Mouse (Mus musculus): ENCODE measurements at regions not wholly inside any gene's neighbourhood (a gene's known extent, or its start where the extent isn't known, plus 50 kb on each side); places are given as distances from the start of the nearest gene placed in this dataset.
"Not testable (repeated sequence)": the region's sequence is repeated elsewhere in the genome, so short reads cannot be mapped to it uniquely, and the experiment has no call there.

DNA sequence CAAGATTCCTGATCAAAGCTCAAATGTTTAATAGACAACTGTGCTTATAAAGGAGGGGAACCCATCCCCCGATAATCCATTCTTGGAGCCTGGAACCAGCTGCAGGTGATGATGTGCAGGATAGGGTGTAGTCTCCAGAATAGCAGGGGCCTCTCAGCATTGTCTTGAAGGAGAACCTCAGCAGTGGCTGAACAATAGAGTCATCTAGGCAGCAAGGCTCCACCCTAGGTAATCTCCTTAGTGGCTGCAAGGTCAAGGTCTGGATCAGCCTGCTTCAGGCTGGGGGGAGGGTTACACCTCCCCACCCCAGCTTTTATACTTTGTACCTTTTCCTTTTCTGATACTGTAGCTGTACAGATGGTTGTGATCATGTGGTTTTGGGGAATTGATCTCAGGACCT lies 116.8 kb upstream of the Mettl4 start:
- Histone ChIP-seq H3K4me3 (no peak overlapping the region), H3K27me3 (ENCODE audit: low read depth, poor library complexity, severe bottlenecking) (no peaks in the 10 kb centered on the region), H3K36me3 (no peaks in the 10 kb centered on the region), H3K4me1 (peaks cover 5% of the 10 kb centered on the region; the same call in 1 of the 2 replicates), H3K27ac (replicated peaks) (no peak overlapping the region), H3K9me3 (replicated peaks) (no peaks in the 10 kb centered on the region)
- WGBS, result 96% methylated on average over 1 of the region's 1 CpGs
- no peak for DNase-seq (ENCODE audit: low spot score)

DNA sequence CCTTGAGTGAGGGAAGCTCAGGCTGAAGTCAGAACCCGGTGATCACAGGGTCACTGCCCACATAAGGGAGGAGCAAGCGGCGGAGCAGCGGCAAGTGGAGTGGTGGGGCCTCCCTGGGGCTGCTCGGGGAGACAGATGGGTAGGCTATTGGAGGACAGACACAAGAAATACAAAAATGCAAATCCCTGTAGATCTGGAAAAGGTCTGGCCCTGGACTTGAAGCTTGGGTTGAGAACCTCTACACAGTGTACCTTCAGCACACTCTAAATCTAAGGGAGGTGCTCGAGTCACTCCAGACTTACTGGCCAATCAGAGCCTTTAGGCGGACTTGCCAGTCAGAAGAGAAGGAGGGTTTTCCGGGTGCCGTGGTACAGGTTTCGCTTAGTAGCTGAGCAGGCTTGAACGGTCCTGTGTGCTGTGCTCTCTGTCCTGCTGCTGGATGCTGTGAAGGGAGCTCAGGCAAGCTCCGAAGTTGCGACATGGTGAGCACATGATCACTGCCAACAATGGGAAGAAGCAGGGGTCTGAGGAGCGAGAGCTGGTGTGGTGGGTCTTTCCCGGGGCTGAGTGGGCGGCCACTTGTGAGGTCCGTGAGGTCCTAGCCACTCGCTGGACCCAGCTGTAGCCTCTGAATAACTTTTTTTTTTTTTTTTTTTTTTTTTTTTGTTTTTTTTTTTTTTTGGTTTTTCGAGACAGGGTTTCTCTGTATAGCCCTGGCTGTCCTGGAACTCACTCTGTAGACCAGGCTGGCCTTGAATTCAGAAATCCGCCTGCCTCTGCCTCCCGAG lies 114.9 kb upstream of the Mettl4 start:
- whole genome bisulfite sequencing, result 15% methylated on average over 20 of the region's 21 CpGs
- H3K4me1 ChIP-seq; H3K36me3 ChIP-seq; H3K27me3 ChIP-seq (ENCODE audit: low read depth, poor library complexity, severe bottlenecking); H3K9me3 ChIP-seq (replicated peaks): not testable (repeated sequence)
- peak overlapping the region; percentile 74 for H3K27ac ChIP-seq (replicated peaks)
- DNase-seq (ENCODE audit: low spot score), result peak; percentile 71
- peak overlapping the region; percentile 52 for H3K4me3 ChIP-seq

DNA sequence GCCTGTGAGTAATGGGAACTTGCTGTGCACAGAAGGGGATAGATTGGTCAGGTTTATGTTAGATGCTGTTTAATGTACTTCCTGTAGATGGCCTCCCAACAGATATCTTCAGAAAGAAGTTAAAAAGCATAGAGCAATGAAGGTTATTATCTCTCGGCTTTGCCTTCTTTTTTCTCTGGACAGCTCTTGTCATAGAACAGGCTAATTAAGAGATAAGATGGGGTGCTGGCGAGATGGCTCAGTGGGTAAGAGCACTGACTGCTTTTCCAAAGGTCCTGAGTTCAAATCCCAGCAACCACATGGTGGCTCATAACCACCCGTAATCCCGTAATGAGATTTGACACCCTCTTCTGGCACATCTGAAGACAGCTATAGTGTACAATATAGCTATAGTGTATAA lies 104.9 kb upstream of the Mettl4 start:
- H3K27me3 ChIP-seq (ENCODE audit: low read depth, poor library complexity, severe bottlenecking); H3K4me3 ChIP-seq; H3K36me3 ChIP-seq; H3K9me3 ChIP-seq (replicated peaks); H3K27ac ChIP-seq (replicated peaks); H3K4me1 ChIP-seq; DNase-seq (ENCODE audit: low spot score): not testable (repeated sequence)
- 89% methylated on average over 4 of the region's 4 CpGs for WGBS

DNA sequence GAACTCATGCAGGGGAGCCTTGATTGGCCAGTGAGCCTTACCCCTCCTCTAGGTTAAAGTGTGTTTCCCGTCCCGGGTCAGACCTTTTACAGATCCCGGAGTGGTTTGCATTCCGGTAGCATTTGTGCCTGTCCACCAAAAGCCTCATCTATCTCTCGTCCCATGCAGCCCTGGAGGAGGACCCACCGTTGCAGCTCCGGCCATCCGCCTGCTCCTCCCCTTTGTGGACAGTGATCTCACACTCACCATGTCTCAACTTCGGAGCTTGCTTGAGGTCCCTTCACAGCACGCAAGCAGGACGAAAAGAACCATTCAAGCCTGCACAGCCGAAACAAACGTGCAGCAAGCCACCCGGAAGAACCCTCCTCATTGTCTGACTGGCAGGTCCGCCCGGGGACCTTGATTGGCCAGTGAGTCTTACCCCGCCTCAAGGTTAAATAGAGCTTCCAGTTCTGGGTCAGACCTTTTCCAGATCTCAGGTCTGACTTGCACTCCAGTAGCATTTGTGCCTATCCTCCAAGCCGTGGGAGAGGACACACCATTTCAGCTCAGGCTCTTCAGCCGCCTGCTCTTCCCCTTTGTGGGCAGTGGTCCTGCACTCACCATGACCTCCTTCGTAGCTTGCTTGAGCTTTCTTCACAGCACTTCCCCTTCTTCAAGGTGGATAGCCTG lies 84.8 kb upstream of the Mettl4 start:
- H3K36me3 ChIP-seq, result peaks cover 32% of the 10 kb centered on the region
- H3K9me3 ChIP-seq (replicated peaks), result peaks cover 6% of the 10 kb centered on the region; the same call in 1 of the 2 replicates
- H3K27me3 ChIP-seq (ENCODE audit: low read depth, poor library complexity, severe bottlenecking), result no peaks in the 10 kb centered on the region
- H3K4me3 ChIP-seq, result peak overlapping the region; percentile 73
- under 1% methylated on average over 20 of the region's 20 CpGs for WGBS
- peaks cover 16% of the 10 kb centered on the region for H3K4me1 ChIP-seq
- H3K27ac ChIP-seq (replicated peaks), result peak overlapping the region; percentile 89
- DNase-seq (ENCODE audit: low spot score), result peak; percentile 84

DNA sequence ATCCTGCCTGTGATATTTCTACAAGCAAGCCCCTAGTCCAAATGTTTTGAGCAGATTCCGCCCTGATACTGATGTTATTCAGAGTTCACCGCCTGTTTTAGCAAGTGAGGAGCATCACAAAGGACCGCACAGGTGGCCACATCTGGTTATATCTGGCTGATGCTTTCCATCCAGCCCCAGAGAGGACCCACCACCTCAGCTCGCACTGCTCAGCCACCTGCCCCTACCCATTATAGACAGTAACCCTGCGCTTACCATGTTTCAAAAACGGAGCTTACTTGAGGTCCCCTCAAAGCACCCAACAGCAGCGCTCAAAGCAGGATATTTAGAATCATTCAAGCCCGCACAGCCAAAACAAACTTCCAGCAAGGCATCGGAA lies 84.2 kb upstream of the Mettl4 start:
- H3K36me3 ChIP-seq, result peaks cover 38% of the 10 kb centered on the region
- H3K4me3 ChIP-seq, result peak overlapping the region; percentile 73
- H3K4me1 ChIP-seq, result peaks cover 16% of the 10 kb centered on the region
- peak overlapping the region; percentile 89 for H3K27ac ChIP-seq (replicated peaks)
- not testable (repeated sequence) for H3K9me3 ChIP-seq (replicated peaks); DNase-seq (ENCODE audit: low spot score); H3K27me3 ChIP-seq (ENCODE audit: low read depth, poor library complexity, severe bottlenecking)
- WGBS, result 12% methylated on average over 9 of the region's 9 CpGs

DNA sequence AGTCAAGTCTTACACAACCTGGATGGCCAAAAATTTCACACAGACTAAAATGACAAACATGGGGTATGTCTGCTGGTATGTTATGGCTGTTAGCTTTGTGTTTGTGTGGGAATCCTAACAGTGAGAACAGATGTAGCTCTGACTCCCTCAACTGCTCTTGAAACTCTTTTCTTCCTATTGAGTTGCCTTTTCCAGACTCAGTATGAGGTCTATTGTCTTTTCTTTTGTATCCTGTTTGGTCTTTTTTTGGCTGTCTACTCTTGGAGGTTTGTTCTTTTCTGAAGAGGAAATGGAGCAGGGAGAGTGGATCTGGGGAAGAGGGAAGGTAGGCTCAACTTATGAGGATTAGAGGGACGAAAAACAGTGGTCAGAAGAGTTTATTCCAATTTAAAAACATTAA lies 76.6 kb upstream of the Mettl4 start:
- not testable (repeated sequence) for H3K27ac ChIP-seq (replicated peaks); H3K27me3 ChIP-seq (ENCODE audit: low read depth, poor library complexity, severe bottlenecking); H3K4me1 ChIP-seq; H3K4me3 ChIP-seq; DNase-seq (ENCODE audit: low spot score)
- 85% methylated on average over 1 of the region's 1 CpGs for WGBS
- Histone ChIP-seq H3K9me3 (replicated peaks) (peaks cover 56% of the 10 kb centered on the region), H3K36me3 (peaks cover 80% of the 10 kb centered on the region)

DNA sequence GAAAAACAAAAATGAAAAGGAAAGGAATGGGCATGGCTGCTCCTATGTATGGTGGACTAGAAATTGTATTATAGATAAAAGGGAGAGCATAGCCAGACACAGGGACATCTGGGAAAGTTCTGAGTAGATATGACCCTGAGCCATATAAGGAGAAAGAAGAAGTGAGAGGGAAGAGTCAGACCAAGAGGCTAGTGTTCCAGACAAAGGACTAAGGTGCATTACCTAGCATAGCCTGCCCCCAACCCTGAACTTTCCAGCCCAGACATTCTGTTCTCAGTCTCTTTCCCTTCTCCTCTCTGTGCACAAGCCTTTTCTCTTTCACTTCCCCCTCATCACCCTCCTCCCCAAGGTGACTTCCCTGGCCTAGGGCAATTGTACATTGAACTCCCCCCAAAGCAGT lies 58.9 kb upstream of the Mettl4 start:
- Histone ChIP-seq H3K27me3 (ENCODE audit: low read depth, poor library complexity, severe bottlenecking) (no peaks in the 10 kb centered on the region), H3K4me3 (no peak overlapping the region), H3K27ac (replicated peaks) (no peak overlapping the region), H3K36me3 (peaks cover 8% of the 10 kb centered on the region), H3K4me1 (no peaks in the 10 kb centered on the region), H3K9me3 (replicated peaks) (peaks cover 27% of the 10 kb centered on the region)
- DNase-seq (ENCODE audit: low spot score), result no peak
